Mouse (Mus musculus) erythroblast, embryonic 14.5 days (primary cell): ENCODE measurements around the gene Snd1.

ENCODE experiments used
- GATA1 ChIP-seq: IDR thresholded peaks from 2 replicates; pipeline ENCODE4 v1.6.1; 2012; ENCODE audit warnings: low read length, inconsistent platforms, mixed read lengths
- TAL1 ChIP-seq: IDR thresholded peaks from 3 replicates; pipeline ENCODE4 v1.6.1; 2012; ENCODE audit warnings: low read length, inconsistent platforms, mixed read lengths

DNA sequence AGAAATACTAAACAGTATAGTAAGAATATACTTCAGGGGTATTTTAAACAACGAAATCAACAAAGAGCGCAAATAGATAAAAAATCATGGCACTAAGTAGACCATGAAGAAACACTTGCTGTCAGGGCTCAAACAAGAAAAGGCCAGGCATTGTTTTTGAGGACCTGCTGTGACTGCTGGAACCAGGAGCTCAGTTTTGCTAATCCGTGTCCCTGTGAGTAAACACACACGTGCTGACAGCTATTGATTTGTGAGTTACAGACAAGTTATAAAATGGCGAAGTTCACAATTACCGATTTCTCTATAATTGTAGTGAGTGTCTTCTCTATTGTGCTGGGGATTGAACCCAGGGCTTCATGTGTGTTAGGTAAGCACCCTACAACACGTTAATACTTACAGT is 27.6 kb downstream of the Snd1 start:
- TF ChIP-seq TAL1 (no peak), GATA1 (no peak)
